Mouse (Mus musculus) B cell, adult 62 days (primary cell): ENCODE results near the gene Ephx4. TPM values are rescaled to one million over a fixed set of nuclear protein-coding genes. Genes with fewer than 3 reads are reported as not detected.

Experiments used
- total RNA-seq: library from RNA; stranded (reverse); gene quantifications from 4 replicates; pipeline ENCODE4 v1.2.4, GENCODE M21; 2023

The Ephx4 gene
- not detected in 4 replicates for total RNA-seq

GRCm38 (mm10) chr5:107402436-107402835 lies at the start of gene Ephx4:
Gene Ephx4 (plus strand): TSS chr5:107402736.

GRCm38 (mm10) chr5:107431249-107431648 lies 28.7 kb downstream of the Ephx4 start, which contains the start of gene Lpcat2b:
Gene Lpcat2b (plus strand): TSS chr5:107431549.

DNA sequence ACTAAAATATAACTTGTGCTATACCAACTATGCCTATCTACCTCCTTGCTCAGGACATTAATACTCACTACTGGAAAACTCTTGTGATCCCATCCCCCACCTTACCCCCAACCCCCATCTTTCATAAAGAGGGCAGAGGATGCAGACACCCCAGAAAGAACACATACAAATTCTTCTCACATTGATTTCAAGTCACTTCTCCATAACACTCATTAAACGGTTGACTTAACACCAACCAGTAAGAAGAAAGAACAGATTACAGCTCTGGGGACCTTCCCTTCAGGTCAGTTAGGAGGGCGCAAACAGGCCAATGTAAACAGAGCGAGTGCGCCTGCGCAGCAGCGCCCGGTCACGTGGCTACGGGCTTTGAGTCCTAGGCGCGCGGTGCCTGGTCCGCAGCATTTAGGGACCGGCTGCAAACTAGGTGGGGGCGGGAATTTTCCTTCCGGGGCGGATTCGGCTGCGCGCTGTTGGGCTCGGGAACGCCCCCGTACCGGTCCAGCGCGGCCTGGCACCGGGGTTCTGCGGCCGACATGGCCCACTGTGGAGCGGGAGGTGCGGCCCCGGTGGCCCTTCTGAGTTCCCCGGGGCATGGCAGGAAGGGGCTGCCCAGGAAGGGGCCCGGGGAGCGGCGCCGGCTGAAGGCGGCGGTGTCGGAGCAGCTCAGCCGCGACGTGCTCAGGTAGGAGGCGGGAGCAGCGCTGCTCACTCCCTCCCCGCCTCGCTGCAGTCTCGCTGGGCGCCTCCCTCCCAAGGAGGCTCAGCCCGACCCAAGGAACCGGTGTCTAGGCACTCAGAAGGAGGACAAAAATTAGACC lies 35.1 kb downstream of the Ephx4 start, which contains the start of gene Btbd8:
TSS of gene Btbd8 (plus strand) at position 534 of the 818 bp plus-strand sequence.

Other genes with a start within 250 kb of the Ephx4 start
- gene Tgfbr3, start 113.1 kb upstream of the Ephx4 start, total RNA-seq = 0.58 to 1.1 TPM (median 0.72 TPM) in 3 of 4 replicates, not detected in the other
- gene Brdt, start 71.6 kb upstream of the Ephx4 start, total RNA-seq = 0.78 to 1.2 TPM (median 0.87 TPM) in 4 replicates
- gene Lpcat2b, start 28.8 kb downstream of the Ephx4 start, total RNA-seq = not detected in 4 replicates
- 13.2 to 16.2 TPM (median 15.0 TPM) in 4 replicates for gene Btbd8, start 35.3 kb downstream of the Ephx4 start, total RNA-seq
- 0.31 TPM in 1 of 4 replicates, not detected in the others for gene Gm42669, start 104.9 kb downstream of the Ephx4 start, total RNA-seq
- gene 1700028K03Rik, start 132.0 kb downstream of the Ephx4 start, total RNA-seq = 0.14 to 0.27 TPM (median 0.17 TPM) in 4 replicates
- gene Rpap2, start 194.6 kb downstream of the Ephx4 start, total RNA-seq = 20.6 to 28.2 TPM (median 21.7 TPM) in 4 replicates
- gene Glmn, start 195.2 kb downstream of the Ephx4 start, total RNA-seq = 11.9 to 16.4 TPM (median 12.2 TPM) in 4 replicates